Mouse (Mus musculus) cerebellum, adult 2 months (tissue): ENCODE results near the gene Met.

Experiments used
- CTCF ChIP-seq: fragments of 200-500 bp; IDR thresholded peaks from 2 replicates; pipeline ENCODE4 v1.5.1; 2011; ENCODE audit warnings: low read depth, mild to moderate bottlenecking, control low read depth, low read length, moderate library complexity, borderline replicate concordance; ENCODE audit not compliant: insufficient read depth
- POLR2A ChIP-seq: fragments of 200-500 bp; IDR thresholded peaks from 2 replicates; pipeline ENCODE4 v1.6.1; 2011; ENCODE audit warnings: low read length, control low read depth, borderline replicate concordance; ENCODE audit not compliant: insufficient read depth

- TF ChIP-seq CTCF (no peak), POLR2A (no peak)
Measured at GRCm38 (mm10) chr6:17599373-17599772, 135.8 kb downstream of the Met start.
